Mouse (Mus musculus): ENCODE data around the gene Serpina3k.
"Not testable (repeated sequence)": the region's sequence is repeated elsewhere in the genome, so short reads cannot be mapped to it uniquely, and the experiment has no call there.

Gene Serpina3k

DNA sequence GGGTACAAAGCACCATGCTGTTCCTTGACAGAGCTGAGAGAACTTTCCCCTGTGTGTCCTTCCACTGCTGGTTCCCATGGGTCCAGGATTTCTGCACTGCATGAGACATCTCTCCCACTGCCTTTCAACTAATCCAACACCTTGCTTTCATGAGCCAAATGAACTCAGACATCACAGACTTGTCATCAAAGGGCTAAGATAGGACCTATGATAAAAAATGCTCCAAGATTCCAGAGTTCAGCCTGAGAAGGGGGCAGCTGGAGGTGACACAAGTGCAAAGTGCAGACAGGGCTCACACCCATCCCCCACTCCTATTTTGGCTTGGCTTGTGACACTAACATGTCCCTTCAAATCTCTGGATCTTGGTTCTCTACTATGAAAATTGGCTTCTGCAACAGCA lies 50.2 kb downstream of the Serpina3k start:
- in situ Hi-C loops (cut with MboI, MseI), result no loop called here

DNA sequence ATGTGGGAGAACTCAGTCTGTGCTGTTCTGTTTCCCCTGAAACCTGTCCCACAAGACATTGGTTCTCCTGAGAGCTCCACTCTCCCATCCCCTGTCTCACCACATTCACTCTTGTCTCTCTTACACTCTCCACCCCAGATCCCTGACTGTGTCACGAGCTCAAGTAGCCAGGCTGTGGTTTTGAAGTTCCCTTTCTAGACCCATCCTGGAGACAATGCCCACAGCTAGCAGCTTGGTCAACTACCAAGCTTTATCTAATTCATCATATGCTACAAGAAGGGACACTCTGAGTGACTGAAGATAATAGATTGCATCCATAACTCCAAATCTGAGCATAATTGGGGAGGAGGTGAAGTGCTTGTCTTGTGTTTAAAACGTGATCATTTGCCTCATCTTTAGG lies 52.8 kb downstream of the Serpina3k start:
- in situ Hi-C loops (cut with MboI, MseI), result not testable (repeated sequence)

Data from T-helper 17 cell (primary cell).